Mouse (Mus musculus) regulatory T cell (primary cell): ENCODE measurements around the gene Slc2a10.

Experiments used
- in situ Hi-C: fragments of 300-600 bp; cut with MboI, MseI; formaldehyde crosslinking; loops from one replicate; pipeline ENCODE4 v1.15.1; 2025; ENCODE audit warnings: high pct_unique_total_duplicates

The Slc2a10 gene

DNA sequence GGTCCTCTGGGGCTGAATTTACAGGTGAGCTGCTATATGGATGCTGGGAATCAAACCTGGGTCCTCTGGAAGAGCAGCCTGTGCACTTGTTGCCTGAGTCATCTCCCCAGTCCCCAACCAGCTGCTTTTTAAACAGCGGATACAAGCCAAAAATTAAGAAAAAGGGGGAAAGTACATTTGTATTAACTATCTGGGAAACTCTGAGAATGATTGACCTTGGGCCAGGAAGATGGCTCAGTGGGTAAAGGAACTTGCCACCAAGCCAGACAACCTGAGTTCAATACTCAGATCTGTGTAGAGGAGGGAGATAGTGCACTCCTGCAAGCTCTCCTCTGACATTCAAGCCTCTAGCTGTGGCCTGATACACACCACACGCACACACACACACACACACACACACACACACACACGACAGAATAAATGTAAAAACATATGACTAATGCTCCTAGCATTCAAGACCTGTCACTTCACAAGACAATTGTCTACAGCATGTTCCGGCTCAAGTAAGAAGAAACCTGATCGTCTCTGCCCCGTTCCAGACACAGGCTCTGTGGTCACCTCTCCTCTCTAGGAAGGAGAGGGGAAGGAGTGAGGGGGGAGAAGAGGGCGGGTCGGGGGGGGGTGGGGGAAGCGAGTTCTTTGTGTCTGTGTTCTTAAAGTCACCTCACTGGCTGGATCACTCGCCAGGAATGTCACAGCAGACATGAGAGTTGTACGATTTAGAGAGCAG, 56.1 kb downstream of the Slc2a10 start:
- in situ Hi-C loops = no loop called here

DNA sequence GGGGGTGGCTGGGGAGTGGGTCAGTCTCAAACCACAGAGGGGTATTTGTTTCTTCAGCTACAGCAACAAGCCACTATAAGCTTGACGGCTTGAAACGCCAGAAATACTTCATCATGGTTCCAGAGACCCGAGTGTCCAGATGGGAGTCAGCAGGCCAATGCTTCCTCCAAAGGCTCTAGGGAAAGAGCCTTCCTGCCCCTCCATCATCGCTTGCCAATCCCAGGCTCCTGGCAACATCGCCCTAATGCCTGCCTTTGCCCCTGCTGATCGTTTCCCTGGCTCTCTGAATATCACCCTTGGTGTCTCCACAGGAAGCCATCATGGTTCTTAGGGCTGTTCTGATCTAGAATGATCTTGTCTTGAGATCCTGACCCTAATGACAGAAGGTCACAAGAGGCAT, 58.3 kb downstream of the Slc2a10 start:
- in situ Hi-C loops = no loop called here

DNA sequence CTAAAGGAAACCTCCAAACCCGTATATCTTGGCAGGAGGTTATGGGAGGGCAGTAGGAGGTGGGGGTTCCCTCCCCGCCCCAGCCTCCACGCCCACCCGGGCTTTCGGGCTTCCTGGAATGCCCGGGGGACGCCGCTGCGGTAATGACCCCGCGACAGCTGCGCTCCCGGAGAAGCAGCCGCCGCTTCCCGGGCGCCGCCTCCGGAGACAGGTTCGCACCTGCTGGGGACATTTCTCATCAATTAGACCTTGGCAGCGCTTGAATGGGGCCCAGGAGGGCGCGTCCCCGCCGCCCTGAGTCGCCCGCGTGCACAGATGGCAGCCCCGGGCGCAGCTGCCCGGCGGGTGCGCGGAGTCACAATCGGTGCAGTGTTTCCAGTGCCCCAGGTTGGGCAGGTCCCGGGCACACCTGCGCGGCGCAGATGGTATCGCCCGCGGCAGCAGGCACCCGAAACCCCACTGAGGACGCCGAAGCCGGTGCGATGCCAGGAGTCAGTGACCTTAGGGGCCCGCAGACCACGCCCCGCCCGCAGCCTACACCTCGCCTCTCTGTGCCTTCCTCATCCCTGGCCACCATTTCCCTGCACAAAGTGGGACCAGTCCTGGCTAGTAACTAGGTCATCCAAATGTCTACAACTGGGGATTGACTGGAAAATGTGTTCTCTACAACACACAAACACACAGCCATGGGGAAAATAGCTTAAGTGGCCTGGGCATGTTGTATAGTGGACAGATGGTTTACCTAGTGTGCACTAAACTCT, 59.9 kb downstream of the Slc2a10 start:
- in situ Hi-C loops = no loop called here

DNA sequence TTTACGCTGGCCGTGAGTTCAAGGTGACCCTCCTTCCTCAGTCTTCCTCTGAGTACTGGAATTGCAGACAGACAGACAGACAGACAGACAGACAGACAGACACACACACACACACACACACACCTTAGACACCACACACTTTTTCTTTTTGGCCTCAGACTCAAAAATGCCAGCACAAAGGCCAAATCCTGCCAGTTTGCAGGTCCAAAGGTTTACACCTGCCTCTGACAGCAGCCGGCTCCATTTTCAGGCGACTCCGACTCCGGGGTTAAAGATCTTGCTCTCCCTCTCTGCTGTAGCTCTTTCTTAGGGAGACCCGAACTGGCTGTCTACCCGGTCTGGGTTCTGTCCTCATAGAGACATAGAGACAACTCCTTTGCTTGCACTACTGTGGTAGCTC, 60.5 kb downstream of the Slc2a10 start:
- in situ Hi-C loops = no loop called here

DNA sequence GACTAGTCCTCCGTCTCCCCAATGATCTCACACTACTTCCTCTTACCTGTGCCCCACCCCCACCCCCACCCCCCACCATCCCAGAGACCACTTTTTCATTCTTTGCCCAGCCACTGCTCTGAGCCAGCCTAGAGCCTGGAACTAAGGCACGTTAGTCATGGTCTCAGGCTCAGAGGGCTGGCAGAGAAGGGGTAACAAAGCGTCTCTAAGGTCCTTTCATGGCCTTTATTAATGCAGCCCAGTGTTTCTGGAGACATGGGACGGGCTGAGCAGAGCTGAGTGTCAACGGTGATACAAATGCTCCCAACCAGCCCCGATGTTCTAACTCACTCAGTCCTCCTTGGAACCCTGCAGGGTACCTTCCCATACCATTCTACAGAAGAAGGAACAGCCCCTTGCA, 61.0 kb downstream of the Slc2a10 start:
- in situ Hi-C loops = no loop called here

DNA sequence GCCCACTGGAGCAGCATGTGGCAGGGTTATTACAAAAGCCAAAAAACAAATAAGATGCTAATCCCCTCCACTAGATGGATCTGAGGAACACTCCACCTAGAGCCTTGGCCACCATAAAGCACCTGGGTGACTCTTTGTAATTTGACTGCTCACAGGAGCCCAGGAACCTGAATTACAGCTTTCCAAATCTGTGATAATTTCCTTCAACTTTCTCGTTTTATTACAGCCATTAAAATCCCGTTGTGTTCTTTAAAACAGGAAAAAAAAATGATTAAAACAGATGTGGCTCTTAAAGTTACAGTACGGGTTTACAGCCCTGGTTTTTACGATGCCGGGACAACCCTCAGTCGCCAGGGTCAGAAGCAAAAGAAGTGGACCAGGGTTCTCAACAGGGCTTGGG, 63.3 kb downstream of the Slc2a10 start:
- in situ Hi-C loops = no loop called here

DNA sequence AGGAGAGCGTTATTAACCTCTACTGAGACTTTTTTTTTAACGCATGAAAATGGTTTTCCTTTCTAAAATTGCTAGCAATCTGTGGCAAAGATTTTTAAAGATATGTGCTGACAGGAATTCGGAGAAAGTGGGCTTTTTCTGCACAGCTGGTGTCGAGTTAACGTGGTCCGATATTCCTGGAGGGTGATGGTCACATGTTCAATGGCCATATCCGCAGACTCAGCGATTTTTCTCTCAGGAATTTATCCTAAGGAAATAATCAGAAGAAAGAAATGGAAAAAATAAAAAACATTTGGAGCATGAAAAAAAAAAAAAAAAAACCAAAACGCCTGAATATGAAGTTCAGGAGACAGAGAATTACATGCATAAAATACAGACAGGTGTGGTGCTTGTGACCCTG, 64.2 kb downstream of the Slc2a10 start:
- in situ Hi-C loops = no loop called here

DNA sequence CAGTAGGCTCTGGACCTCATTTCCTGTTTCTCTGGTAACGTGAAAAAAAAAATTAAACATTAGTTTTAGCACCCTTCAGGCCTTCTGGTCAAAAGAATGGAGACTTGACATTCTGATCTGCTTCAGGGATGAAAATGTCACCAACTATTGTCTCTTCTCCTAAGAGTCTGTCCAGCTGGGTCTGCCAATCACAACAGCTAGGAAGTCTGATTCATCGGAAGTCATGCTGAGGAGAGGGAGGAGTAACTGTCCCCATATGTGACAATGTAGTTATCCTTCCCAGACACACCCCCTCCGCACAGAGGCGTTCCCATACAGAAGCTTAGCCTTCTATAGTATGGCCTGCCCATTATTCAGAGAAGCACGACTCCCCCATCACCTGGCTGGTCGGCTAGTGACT, 65.3 kb downstream of the Slc2a10 start:
- in situ Hi-C loops = no loop called here
